Mouse (Mus musculus): ENCODE measurements around the gene Cyth2. TPM values are rescaled to one million over a fixed set of nuclear protein-coding genes. Genes with fewer than 3 reads are reported as not detected.

The Cyth2 gene
- polyA plus RNA-seq, 1 experiment from 2014 or later, result 243 TPM

DNA sequence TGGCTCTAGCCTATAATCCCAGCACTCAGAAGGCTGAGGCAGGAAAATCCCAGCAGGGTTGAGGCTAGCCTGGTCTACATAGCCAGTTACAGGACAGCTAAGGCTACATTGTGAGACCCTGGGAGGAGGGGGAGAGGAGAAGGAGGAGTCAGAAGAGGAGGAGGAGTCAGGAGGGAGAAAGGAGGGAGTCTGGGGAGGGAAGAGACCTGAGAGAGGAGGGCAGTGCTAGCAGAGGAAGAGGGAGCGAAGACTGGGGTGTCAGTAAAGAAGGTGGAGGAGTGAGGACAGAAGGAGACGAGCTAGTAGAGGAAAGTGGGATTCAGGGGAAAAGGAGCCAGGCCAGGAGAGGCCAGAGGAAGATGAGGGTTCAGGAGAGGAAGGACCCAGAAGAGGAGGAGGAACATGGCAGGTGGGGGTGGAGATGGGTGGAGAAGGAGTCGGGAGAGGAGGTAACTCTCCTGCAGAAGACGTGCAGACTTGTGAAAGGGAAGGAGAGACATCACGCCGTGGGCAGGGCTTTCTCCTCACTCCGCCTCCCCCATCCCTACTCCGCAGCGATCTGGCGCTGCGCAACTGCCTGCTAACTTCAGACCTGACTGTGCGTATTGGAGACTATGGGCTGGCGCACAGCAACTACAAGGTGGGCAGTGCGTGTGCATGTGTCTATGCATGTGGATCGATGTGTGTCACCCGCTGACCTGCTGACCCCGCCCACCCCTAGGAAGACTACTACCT is 22.5 kb downstream of the Cyth2 start:
- Histone ChIP-seq H3K9ac (ENCODE audit: low read depth, low read length) (no peak overlapping the region), H3K27me3 (replicated peaks; ENCODE audit: control insufficient read depth, insufficient read depth, low read length) (no peaks in the 10 kb centered on the region), H3K4me3 (ENCODE audit: low read length) (no peak overlapping the region), H3K9me3 (ENCODE audit: control insufficient read depth, low read length) (no peaks in the 10 kb centered on the region), H3K4me1 (ENCODE audit: control insufficient read depth, insufficient read depth, low read depth, low read length) (peaks cover 8% of the 10 kb centered on the region), H3K4me2 (ENCODE audit: low read length) (no peak overlapping the region), H3K36me3 (ENCODE audit: control insufficient read depth, insufficient read depth, low read length) (peaks cover 78% of the 10 kb centered on the region), H3K27ac (ENCODE audit: low read depth, low read length) (no peak overlapping the region)
- ATAC-seq, result no peak
- WGBS, result 77% methylated on average over 16 of the region's 17 CpGs

DNA sequence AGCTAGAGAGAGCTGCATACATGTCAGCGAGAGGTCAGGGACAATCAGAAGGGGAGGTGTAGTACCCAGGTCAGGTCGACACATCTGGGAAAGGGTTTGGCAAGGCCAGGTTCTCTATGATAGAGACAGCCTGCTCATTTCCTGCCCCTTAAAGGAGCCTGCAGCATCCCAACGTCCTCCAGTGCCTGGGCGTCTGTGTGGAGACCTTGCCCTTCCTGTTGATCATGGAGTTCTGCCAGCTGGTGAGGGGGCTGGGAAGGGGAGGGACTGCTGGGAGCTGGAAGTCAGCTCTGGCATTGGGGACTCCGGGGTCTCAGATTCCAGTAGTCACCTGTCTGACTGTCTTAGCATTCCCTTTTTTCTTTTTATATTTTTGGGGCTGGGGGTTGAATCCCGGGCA is 23.7 kb downstream of the Cyth2 start:
- H3K4me3 ChIP-seq (ENCODE audit: low read length), result no peak overlapping the region
- WGBS, result 81% methylated on average over 6 of the region's 6 CpGs
- peaks cover 14% of the 10 kb centered on the region for H3K4me1 ChIP-seq (ENCODE audit: control insufficient read depth, insufficient read depth, low read depth, low read length)
- no peaks in the 10 kb centered on the region for H3K9me3 ChIP-seq (ENCODE audit: control insufficient read depth, low read length)
- no peak overlapping the region for H3K27ac ChIP-seq (ENCODE audit: low read depth, low read length)
- H3K4me2 ChIP-seq (ENCODE audit: low read length), result no peak overlapping the region
- ATAC-seq, result no peak
- no peaks in the 10 kb centered on the region for H3K27me3 ChIP-seq (replicated peaks; ENCODE audit: control insufficient read depth, insufficient read depth, low read length)
- H3K9ac ChIP-seq (ENCODE audit: low read depth, low read length), result no peak overlapping the region; the same call in 1 of the 2 replicates
- peaks cover 72% of the 10 kb centered on the region for H3K36me3 ChIP-seq (ENCODE audit: control insufficient read depth, insufficient read depth, low read length)

DNA sequence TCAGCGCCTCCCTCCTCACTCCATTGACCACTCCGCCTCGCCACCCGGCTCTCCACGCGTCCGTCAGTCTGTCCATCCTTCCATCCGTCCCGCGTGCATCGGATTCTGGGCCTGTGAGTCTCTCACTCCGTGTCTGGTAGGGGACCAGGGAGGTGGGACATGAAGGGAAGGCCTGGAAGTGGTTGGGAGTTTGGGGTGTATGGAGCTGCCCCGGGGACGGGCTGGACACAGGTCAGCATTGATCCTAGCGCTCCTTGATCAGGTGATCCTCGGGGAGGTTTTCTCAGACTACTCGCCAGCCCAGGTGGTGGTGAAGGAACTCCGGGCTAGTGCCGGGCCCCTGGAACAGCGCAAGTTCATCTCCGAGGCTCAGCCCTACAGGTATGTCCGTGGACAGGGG is 26.7 kb downstream of the Cyth2 start:
- WGBS, result 90% methylated on average over 22 of the region's 22 CpGs
- Histone ChIP-seq H3K4me1 (ENCODE audit: control insufficient read depth, insufficient read depth, low read depth, low read length) (peaks cover 14% of the 10 kb centered on the region), H3K4me3 (ENCODE audit: low read length) (no peak overlapping the region), H3K36me3 (ENCODE audit: control insufficient read depth, insufficient read depth, low read length) (peaks cover 46% of the 10 kb centered on the region), H3K27me3 (replicated peaks; ENCODE audit: control insufficient read depth, insufficient read depth, low read length) (no peaks in the 10 kb centered on the region), H3K9me3 (ENCODE audit: control insufficient read depth, low read length) (no peaks in the 10 kb centered on the region), H3K4me2 (ENCODE audit: low read length) (peak overlapping the region; percentile 87), H3K9ac (ENCODE audit: low read depth, low read length) (no peak overlapping the region), H3K27ac (ENCODE audit: low read depth, low read length) (no peak overlapping the region)
- no peak for ATAC-seq

- peak overlapping the region; percentile 91 for H3K4me3 ChIP-seq (ENCODE audit: low read length)
- WGBS, result 10% methylated on average over 17 of the region's 17 CpGs
- peak overlapping the region; percentile 94 for H3K9ac ChIP-seq (ENCODE audit: low read depth, low read length)
Observed at GRCm38 (mm10) chr7:45786661-45787413, 27.5 kb downstream of the Cyth2 start.

GRCm38 (mm10) chr7:45786136-45786578 is 28.2 kb downstream of the Cyth2 start:
- peak overlapping the region; percentile 94 for H3K9ac ChIP-seq (ENCODE audit: low read depth, low read length)
- H3K4me1 ChIP-seq (ENCODE audit: control insufficient read depth, insufficient read depth, low read depth, low read length), result peaks cover 14% of the 10 kb centered on the region
- H3K27ac ChIP-seq (ENCODE audit: low read depth, low read length), result peak overlapping the region; percentile 93
- peak; percentile 40 for ATAC-seq
- no peaks in the 10 kb centered on the region for H3K9me3 ChIP-seq (ENCODE audit: control insufficient read depth, low read length)
- peaks cover 34% of the 10 kb centered on the region for H3K36me3 ChIP-seq (ENCODE audit: control insufficient read depth, insufficient read depth, low read length)
- WGBS, result under 1% methylated on average over 14 of the region's 14 CpGs
- H3K4me2 ChIP-seq (ENCODE audit: low read length), result peak overlapping the region; percentile 87
- H3K4me3 ChIP-seq (ENCODE audit: low read length), result peak overlapping the region; percentile 91
- H3K27me3 ChIP-seq (replicated peaks; ENCODE audit: control insufficient read depth, insufficient read depth, low read length), result no peaks in the 10 kb centered on the region

More at GRCm38 (mm10) chr7:45786661-45787413, 27.5 kb downstream of the Cyth2 start:
- ATAC-seq, result peak; percentile 37
- Histone ChIP-seq H3K36me3 (ENCODE audit: control insufficient read depth, insufficient read depth, low read length) (peaks cover 39% of the 10 kb centered on the region), H3K4me1 (ENCODE audit: control insufficient read depth, insufficient read depth, low read depth, low read length) (peaks cover 14% of the 10 kb centered on the region), H3K27ac (ENCODE audit: low read depth, low read length) (peak overlapping the region; percentile 93), H3K4me2 (ENCODE audit: low read length) (peak overlapping the region; percentile 87), H3K9me3 (ENCODE audit: control insufficient read depth, low read length) (no peaks in the 10 kb centered on the region), H3K27me3 (replicated peaks; ENCODE audit: control insufficient read depth, insufficient read depth, low read length) (no peaks in the 10 kb centered on the region)

GRCm38 (mm10) chr7:45785388-45786135 is 28.8 kb downstream of the Cyth2 start:
- Histone ChIP-seq H3K4me3 (ENCODE audit: low read length) (peak overlapping the region; percentile 91), H3K27ac (ENCODE audit: low read depth, low read length) (peak overlapping the region; percentile 93), H3K4me2 (ENCODE audit: low read length) (peak overlapping the region; percentile 87), H3K9ac (ENCODE audit: low read depth, low read length) (peak overlapping the region; percentile 94), H3K27me3 (replicated peaks; ENCODE audit: control insufficient read depth, insufficient read depth, low read length) (no peaks in the 10 kb centered on the region), H3K36me3 (ENCODE audit: control insufficient read depth, insufficient read depth, low read length) (peaks cover 29% of the 10 kb centered on the region), H3K4me1 (ENCODE audit: control insufficient read depth, insufficient read depth, low read depth, low read length) (peaks cover 14% of the 10 kb centered on the region), H3K9me3 (ENCODE audit: control insufficient read depth, low read length) (no peaks in the 10 kb centered on the region)
- 0% methylated on average over 38 of the region's 42 CpGs for WGBS
- peak; percentile 48 for ATAC-seq

GRCm38 (mm10) chr7:45784524-45785372 is 29.6 kb downstream of the Cyth2 start, which contains the start of gene Sult2b1:
Sult2b1 (minus strand) TSS chr7:45784669.
- Histone ChIP-seq H3K27ac (ENCODE audit: low read depth, low read length) (peak within 1 kb of the TSS; percentile 93), H3K27me3 (replicated peaks; ENCODE audit: control insufficient read depth, insufficient read depth, low read length) (no peaks in the 10 kb centered on the region), H3K4me1 (ENCODE audit: control insufficient read depth, insufficient read depth, low read depth, low read length) (peaks cover 14% of the 10 kb centered on the region), H3K9ac (ENCODE audit: low read depth, low read length) (peak within 1 kb of the TSS; percentile 94), H3K9me3 (ENCODE audit: control insufficient read depth, low read length) (no peaks in the 10 kb centered on the region), H3K4me3 (ENCODE audit: low read length) (peak within 1 kb of the TSS; percentile 91), H3K4me2 (ENCODE audit: low read length) (peak within 1 kb of the TSS; percentile 87), H3K36me3 (ENCODE audit: control insufficient read depth, insufficient read depth, low read length) (peaks cover 21% of the 10 kb centered on the region)
- WGBS, result 12% methylated on average over 20 of the region's 20 CpGs
- peak; percentile 74 for ATAC-seq

DNA sequence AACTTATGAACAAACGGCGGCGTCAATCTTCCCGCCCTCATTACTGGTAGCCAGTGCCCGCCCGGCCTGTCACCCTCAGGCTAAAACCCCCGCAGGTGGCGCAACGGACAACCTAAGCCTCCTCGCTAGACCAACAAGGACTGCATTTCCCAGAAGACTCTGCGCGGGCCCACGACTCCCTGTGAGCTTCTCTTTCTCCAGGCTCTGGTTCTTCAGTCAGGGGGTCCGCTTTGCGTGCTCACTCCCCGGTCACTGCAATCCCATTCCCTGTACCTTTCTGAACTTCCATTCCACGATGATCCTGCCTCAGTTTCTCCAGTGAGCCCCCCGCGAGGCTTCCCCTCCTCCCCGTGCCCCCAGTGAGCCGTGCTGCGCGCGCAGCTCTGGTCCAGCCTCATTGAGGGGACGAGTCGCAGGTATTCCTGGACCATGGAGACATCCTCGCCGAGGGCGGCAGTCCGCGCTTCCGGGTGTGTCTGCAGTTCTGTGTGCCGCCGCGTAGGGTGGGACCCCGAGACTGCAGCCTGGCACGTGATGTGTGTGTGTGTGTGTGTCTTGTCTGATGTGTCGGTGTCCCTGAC is 30.8 kb downstream of the Cyth2 start, which contains the start of gene Lmtk3:
Lmtk3 (plus strand) TSS at position 228 of the 581 bp plus-strand sequence.
- WGBS, result under 1% methylated on average over 38 of the region's 38 CpGs
- H3K9ac ChIP-seq (ENCODE audit: low read depth, low read length), result peak within 1 kb of the TSS; percentile 94
- peak within 1 kb of the TSS; percentile 91 for H3K4me3 ChIP-seq (ENCODE audit: low read length)
- H3K27ac ChIP-seq (ENCODE audit: low read depth, low read length), result peak within 1 kb of the TSS; percentile 93
- peaks cover 10% of the 10 kb centered on the region for H3K36me3 ChIP-seq (ENCODE audit: control insufficient read depth, insufficient read depth, low read length)
- no peaks in the 10 kb centered on the region for H3K9me3 ChIP-seq (ENCODE audit: control insufficient read depth, low read length)
- peak within 1 kb of the TSS; percentile 77 for H3K4me2 ChIP-seq (ENCODE audit: low read length)
- H3K4me1 ChIP-seq (ENCODE audit: control insufficient read depth, insufficient read depth, low read depth, low read length), result peaks cover 14% of the 10 kb centered on the region
- H3K27me3 ChIP-seq (replicated peaks; ENCODE audit: control insufficient read depth, insufficient read depth, low read length), result no peaks in the 10 kb centered on the region
- peak; percentile 58 for ATAC-seq

Measured in hindbrain, embryonic 16.5 days (tissue).